Mouse (Mus musculus): ENCODE measurements around the gene Ttc39b. TPM values are rescaled to one million over a fixed set of nuclear protein-coding genes. Genes with fewer than 3 reads are reported as not detected.

The Ttc39b gene
- total RNA-seq, 1 experiment from 2014 or later: 15.1 TPM

DNA sequence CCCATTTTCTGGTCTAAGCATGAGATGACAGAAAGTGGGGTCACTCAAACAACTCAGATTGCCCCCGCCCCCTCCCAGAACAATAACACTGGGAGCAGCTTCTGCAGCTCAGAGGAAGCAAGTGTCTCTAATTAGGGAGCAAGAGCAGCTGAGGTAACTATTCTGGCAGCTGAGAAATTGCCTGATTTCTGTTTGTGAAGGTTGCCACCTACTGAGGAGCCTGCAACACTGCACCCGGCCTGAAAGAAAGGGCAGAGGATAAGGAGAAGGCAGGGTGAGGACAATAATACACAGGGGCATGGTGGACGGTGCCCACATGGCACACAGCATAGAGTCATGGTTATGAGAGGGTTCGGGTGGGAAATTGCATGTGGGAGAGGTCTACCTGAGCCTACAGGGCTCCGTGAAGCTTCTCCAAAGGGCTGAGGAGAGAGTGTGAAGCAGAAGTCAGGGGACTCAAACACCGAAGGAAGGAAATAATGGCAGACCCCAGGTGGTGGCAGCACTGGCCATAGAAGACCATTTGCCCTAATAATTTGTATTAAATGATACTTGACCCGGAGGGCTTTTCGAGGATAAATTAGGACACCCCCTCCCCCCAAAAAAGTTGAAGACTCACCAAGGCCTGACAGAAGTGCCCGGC lies 140.6 kb downstream of the Ttc39b start:
- ATAC-seq (replicated peaks in 1 of 2; ENCODE audit: insufficient read depth in 1 of 2, low FRiP score in 2 of 2, low TSS enrichment in 1 of 2, low read depth in 1 of 2, poor library complexity in 2 of 2, severe bottlenecking in 2 of 2): peak; percentile 89 to 90

- ATAC-seq (replicated peaks in 1 of 2; ENCODE audit: insufficient read depth in 1 of 2, low FRiP score in 2 of 2, low TSS enrichment in 1 of 2, low read depth in 1 of 2, poor library complexity in 2 of 2, severe bottlenecking in 2 of 2): no peak
Observed at GRCm38 (mm10) chr4:83182178-83183068, 141.6 kb downstream of the Ttc39b start.

DNA sequence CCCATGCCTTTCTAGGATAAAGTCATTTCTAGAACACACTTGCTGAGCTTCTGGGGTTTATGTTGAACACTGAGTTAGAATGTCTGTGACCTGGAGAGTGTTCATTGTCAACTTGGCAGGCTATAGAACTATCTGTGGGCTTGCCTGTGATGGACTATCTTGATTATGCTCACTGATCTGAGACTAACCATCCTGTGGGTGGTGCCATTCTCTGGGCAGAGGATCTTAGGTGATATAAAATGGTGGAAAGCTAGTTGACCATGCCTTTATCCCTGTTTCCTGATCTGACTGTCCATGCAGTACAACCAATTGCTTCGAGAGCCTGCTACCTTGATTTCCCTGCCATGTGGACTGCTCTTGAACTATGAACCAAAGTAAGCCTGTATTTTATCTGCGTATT lies 146.6 kb downstream of the Ttc39b start:
- no peak for ATAC-seq (replicated peaks in 1 of 2; ENCODE audit: insufficient read depth in 1 of 2, low FRiP score in 2 of 2, low TSS enrichment in 1 of 2, low read depth in 1 of 2, poor library complexity in 2 of 2, severe bottlenecking in 2 of 2)

DNA sequence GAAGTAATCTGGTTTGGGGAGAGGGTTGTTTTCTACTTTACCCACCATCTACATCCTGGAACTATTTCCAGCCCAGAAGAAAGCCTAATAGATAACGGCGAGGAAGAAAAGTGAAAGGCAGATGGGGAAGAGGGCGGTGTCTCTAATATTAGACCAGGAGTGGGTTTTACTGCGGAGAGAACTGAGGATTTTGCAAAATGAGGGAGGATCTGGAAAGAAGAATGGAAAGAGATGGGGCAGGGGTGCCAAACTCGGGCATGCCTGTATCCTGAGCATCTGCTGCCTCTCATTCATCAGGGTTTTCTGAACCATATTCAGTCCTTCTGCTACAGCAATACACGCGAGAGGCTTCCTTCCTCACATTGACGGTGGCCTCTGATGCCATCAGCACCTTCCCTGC lies 149.1 kb downstream of the Ttc39b start:
- no peak for ATAC-seq (replicated peaks in 1 of 2; ENCODE audit: insufficient read depth in 1 of 2, low FRiP score in 2 of 2, low TSS enrichment in 1 of 2, low read depth in 1 of 2, poor library complexity in 2 of 2, severe bottlenecking in 2 of 2)

GRCm38 (mm10) chr4:83172278-83172677 lies 151.8 kb downstream of the Ttc39b start:
- ATAC-seq (replicated peaks in 1 of 2; ENCODE audit: insufficient read depth in 1 of 2, low FRiP score in 2 of 2, low TSS enrichment in 1 of 2, low read depth in 1 of 2, poor library complexity in 2 of 2, severe bottlenecking in 2 of 2): no peak

- no peak for ATAC-seq (replicated peaks in 1 of 2; ENCODE audit: insufficient read depth in 1 of 2, low FRiP score in 2 of 2, low TSS enrichment in 1 of 2, low read depth in 1 of 2, poor library complexity in 2 of 2, severe bottlenecking in 2 of 2)
Observed at GRCm38 (mm10) chr4:83170741-83171140, 153.3 kb downstream of the Ttc39b start.

Other genes with a start within 250 kb of the Ttc39b start
- gene Snapc3, start 93.5 kb upstream of the Ttc39b start, total RNA-seq (2017): 47.7 and 53.6 TPM in 2 replicates
- gene Psip1, start 162.2 kb upstream of the Ttc39b start, total RNA-seq (2017): 280 and 348 TPM in 2 replicates
- gene Ccdc171, start 201.3 kb upstream of the Ttc39b start, total RNA-seq (2017): 21.8 and 30.6 TPM in 2 replicates